Mouse (Mus musculus) layer of hippocampus, adult 6 months (tissue): ENCODE results near the gene Yae1d1. TPM values are rescaled to one million over a fixed set of nuclear protein-coding genes. Genes with fewer than 3 reads are reported as not detected.

Experiments used
- long read RNA-seq, 2 experiments: library from polyadenylated mRNA; unstranded; transcript quantifications; one replicate each; pipeline ENCODE4 v2.0.0; 2019 to 2020
- polyA plus RNA-seq: library from polyadenylated mRNA; unstranded; fragments of <200 nt; fragmentation: Nextera tagmentation; gene quantifications from 2 replicates; pipeline ENCODE4 v1.2.3, GENCODE M21; 2021

Gene Yae1d1
- 60.9 and 64.5 TPM in 2 replicates for polyA plus RNA-seq
- long read RNA-seq, experiment 1, full-length matches to known transcripts, result 73 of 78 reads
- long read RNA-seq, experiment 1, partial matches to known transcripts, result 0 of 78 reads
- long read RNA-seq, experiment 1, other reads (novel, unspliced or antisense), result 5 of 78 reads
- long read RNA-seq, experiment 2, full-length matches to known transcripts, result 140 of 147 reads
- long read RNA-seq, experiment 2, partial matches to known transcripts, result 5 of 147 reads
- long read RNA-seq, experiment 2, other reads (novel, unspliced or antisense), result 2 of 147 reads

GRCm38 (mm10) chr13:17992697-17993514, at the start of gene Yae1d1:
Gene Yae1d1, minus strand, starts transcription at chr13:17993349.

DNA sequence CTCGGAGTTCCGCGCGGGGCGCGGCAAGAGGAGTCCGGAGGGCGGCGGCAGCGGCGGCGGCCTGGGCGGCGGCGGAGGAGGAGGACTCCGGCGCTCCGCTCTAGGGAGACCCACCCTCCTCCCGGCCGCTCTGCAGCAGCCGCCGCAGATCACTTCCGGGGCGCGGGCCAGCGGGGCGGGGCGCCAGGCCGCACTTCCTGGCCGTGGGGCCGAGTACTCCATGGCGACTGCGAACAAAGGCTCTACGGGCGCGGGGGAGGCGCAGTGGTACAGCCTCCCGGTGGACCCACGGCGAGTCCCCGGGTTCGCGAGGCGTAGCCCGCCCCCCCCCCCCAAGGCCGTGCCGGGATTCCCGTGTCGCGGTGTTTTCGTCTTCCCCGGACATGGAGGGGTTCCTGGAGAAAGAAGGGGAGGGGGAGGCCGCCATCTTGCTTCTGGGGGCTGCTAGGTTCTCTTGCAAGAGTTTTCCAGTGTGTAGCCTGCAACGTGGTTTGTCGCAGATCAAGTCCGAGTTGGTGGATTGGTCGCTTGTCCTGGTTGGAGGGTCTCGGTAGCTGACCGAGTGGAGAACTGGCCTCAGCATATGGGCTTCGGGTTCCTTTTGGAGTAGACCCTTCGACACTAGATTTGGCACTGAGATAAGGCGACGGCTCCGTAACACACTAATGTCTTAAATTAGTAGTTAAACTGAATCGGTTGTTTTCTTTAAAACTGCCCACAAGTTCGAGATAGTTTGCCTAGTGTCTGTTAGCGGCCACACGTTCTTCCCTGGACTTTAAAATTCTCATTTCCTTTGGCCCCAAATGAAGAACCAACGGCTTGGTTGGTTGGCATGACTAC, 48.9 kb downstream of the Yae1d1 start, which contains the start of gene Rala:
Gene Rala (minus strand): TSS at position 162 of the 840 bp plus-strand sequence.

Other genes starting within 250 kb of the Yae1d1 start
- 6.0 and 9.2 TPM in 2 replicates for gene Cdk13, start 188.3 kb downstream of the Yae1d1 start, polyA plus RNA-seq
- gene Rala, start 49.1 kb downstream of the Yae1d1 start, polyA plus RNA-seq, result 113 and 115 TPM in 2 replicates